Comparison of ENCODE assay signal across 12 mouse cellular contexts in the genomic region with DNA sequence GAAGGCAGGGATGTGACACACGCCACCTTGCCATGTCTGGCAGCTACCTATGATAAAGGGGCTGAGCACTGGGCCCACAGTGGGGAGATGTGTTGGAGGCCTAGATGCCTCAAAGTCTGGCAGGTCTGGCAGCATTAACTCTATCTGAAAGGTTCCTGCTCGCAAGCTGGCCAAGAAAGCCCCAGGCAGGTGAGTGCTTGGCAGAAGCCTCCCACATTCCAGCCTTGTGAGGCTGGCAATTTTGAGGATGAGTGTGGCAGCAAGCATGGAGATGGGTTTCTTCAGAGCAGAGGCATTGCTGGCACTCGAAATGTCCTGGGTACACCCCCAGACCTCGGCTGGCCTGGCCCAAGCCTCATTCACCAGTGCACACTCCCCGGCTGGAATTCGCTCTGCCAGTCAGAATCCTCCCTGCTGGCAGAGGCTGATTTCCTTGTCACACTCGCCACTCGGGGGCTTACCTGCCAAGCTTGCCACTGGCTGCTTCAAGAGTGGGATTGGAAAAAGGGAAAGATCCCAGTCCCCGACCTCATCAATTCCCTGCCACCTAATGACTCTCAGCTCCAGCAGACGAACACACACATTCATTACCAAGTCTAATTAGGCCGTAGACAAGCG. TPM values are rescaled to one million over a fixed set of nuclear protein-coding genes. Genes with fewer than 3 reads are reported as not detected.
A peak's percentile ranks its signal among the peaks of the same experiment; 100 is the strongest.
DNase-seq lines count a peak whose midpoint lies in the region; ATAC-seq lines count a peak whose summit lies in the region.
"Had no signal": no experiment of that assay in that cellular context is flagged by ENCODE, and none has a peak within 500 bp of the region (broad histone marks: within the 10 kb centered on the region; RNA-seq: fewer than 3 reads in every experiment).

No protein-coding gene starts in this region.

- H3K27ac ChIP-seq in heart, embryonic 13.5 days (replicated peaks): peak overlapping the region; percentile 13
- H3K27ac ChIP-seq in neural tube, embryonic 13.5 days (replicated peaks): peak overlapping the region; percentile 42
- H3K27ac ChIP-seq in hindbrain, embryonic 16.5 days (ENCODE audit: low read depth, low read length): peak overlapping the region; percentile 67
- H3K27ac ChIP-seq: kidney, embryonic 15.5 days; limb, embryonic 15.5 days had no signal

- intact Hi-C loops in heart, postnatal 25 days (cut with DNase I): loop anchor here (10.0 kb wide), 1 partner anchor 695 kb away; no protein-coding TSS in a partner anchor

- DNase-seq in heart, postnatal 25 days (ENCODE audit: low spot score): no peak
- DNase-seq in neural tube, embryonic 10.5 days (ENCODE audit: extremely low spot score, low spot score): no peak
- no peak for DNase-seq in spleen, postnatal 14 days (ENCODE audit: low spot score in 2 of 2)
- DNase-seq in kidney, adult 8-10 months: no peak
- no peak for DNase-seq in natural killer cell, adult 2 months (ENCODE audit: low spot score in 2 of 2)
- DNase-seq: B cell, adult 2 months had no signal

- no peak overlapping the region for H3K4me3 ChIP-seq in heart, embryonic 13.5 days
- H3K4me3 ChIP-seq in neural tube, embryonic 13.5 days: no peak overlapping the region
- no peak overlapping the region for H3K4me3 ChIP-seq in hindbrain, embryonic 16.5 days (ENCODE audit: low read length)
- H3K4me3 ChIP-seq: heart, embryonic 15.5 days; kidney, embryonic 15.5 days; limb, embryonic 15.5 days had no signal

- peaks cover 39% of the 10 kb centered on the region for H3K27me3 ChIP-seq in heart, embryonic 13.5 days (replicated peaks)
- peaks cover 43% of the 10 kb centered on the region for H3K27me3 ChIP-seq in neural tube, embryonic 13.5 days
- no peaks in the 10 kb centered on the region for H3K27me3 ChIP-seq in hindbrain, embryonic 16.5 days (replicated peaks; ENCODE audit: control insufficient read depth, insufficient read depth, low read length)

- no peak; the same call in 1 of the 2 replicates for ATAC-seq in heart, embryonic 13.5 days (ENCODE audit: extremely low read depth, insufficient number of reproducible peaks, low FRiP score, low TSS enrichment)
- ATAC-seq in neural tube, embryonic 13.5 days (ENCODE audit: low read depth): no peak
- peak; percentile 29; the same call in 1 of the 2 replicates for ATAC-seq in hindbrain, embryonic 16.5 days

- no peak overlapping the region for H3K4me2 ChIP-seq in heart, embryonic 13.5 days
- H3K4me2 ChIP-seq in neural tube, embryonic 13.5 days: no peak overlapping the region
- H3K4me2 ChIP-seq in hindbrain, embryonic 16.5 days (ENCODE audit: low read length): 0 out of 2 replicates have a peak overlapping the region, but pooled peaks have one; percentile 2
- H3K4me2 ChIP-seq: heart, embryonic 15.5 days; kidney, embryonic 15.5 days; limb, embryonic 15.5 days had no signal

- 69% methylated on average over 12 of the region's 12 CpGs for WGBS in heart, embryonic 13.5 days
- 53% methylated on average over 12 of the region's 12 CpGs for WGBS in neural tube, embryonic 13.5 days
- WGBS in hindbrain, embryonic 16.5 days: 34% methylated on average over 12 of the region's 12 CpGs

- H3K4me1 ChIP-seq in heart, embryonic 13.5 days: peaks cover 65% of the 10 kb centered on the region
- H3K4me1 ChIP-seq in neural tube, embryonic 13.5 days (replicated peaks): peaks cover 20% of the 10 kb centered on the region
- peaks cover 21% of the 10 kb centered on the region for H3K4me1 ChIP-seq in hindbrain, embryonic 16.5 days (ENCODE audit: control insufficient read depth, insufficient read depth, low read depth, low read length)

- 0 out of 2 replicates have a peak overlapping the region, but pooled peaks have one; percentile 21 for H3K9ac ChIP-seq in heart, embryonic 13.5 days
- H3K9ac ChIP-seq in neural tube, embryonic 13.5 days: 0 out of 2 replicates have a peak overlapping the region, but pooled peaks have one; percentile 9
- no peak overlapping the region for H3K9ac ChIP-seq in hindbrain, embryonic 16.5 days (ENCODE audit: low read depth, low read length)
- H3K9ac ChIP-seq: heart, embryonic 15.5 days; kidney, embryonic 15.5 days; limb, embryonic 15.5 days had no signal

- H3K9me3 ChIP-seq in heart, embryonic 13.5 days: no peaks in the 10 kb centered on the region
- H3K9me3 ChIP-seq in neural tube, embryonic 13.5 days: no peaks in the 10 kb centered on the region
- H3K9me3 ChIP-seq in hindbrain, embryonic 16.5 days (ENCODE audit: control insufficient read depth, low read length): no peaks in the 10 kb centered on the region
- H3K9me3 ChIP-seq: heart, embryonic 15.5 days; kidney, embryonic 15.5 days; limb, embryonic 15.5 days had no signal

- H3K36me3 ChIP-seq in heart, embryonic 13.5 days: no peaks in the 10 kb centered on the region
- H3K36me3 ChIP-seq in neural tube, embryonic 13.5 days: no peaks in the 10 kb centered on the region
- H3K36me3 ChIP-seq in hindbrain, embryonic 16.5 days (ENCODE audit: control insufficient read depth, insufficient read depth, low read length): no peaks in the 10 kb centered on the region
- H3K36me3 ChIP-seq: heart, embryonic 15.5 days; kidney, embryonic 15.5 days; limb, embryonic 15.5 days had no signal

RNA-seq across cellular contexts. Expression of gene Rassf5, which starts 5.4 kb away (rescaled TPM):
- polyA plus RNA-seq in heart, embryonic 13.5 days (2015; fragmentation: Nextera tagmentation; extraction: Ambion mirVana): 14.9 and 18.2 TPM in 2 replicates
- 1 to 10 TPM; 1.6 to 2.3 TPM for total RNA-seq in heart, postnatal 25 days (2021)
- polyA plus RNA-seq in neural tube, embryonic 13.5 days (2015; fragmentation: Nextera tagmentation; extraction: Ambion mirVana): 2.6 and 3.4 TPM in 2 replicates
- 5.5 and 6.7 TPM in 2 replicates for polyA plus RNA-seq in hindbrain, embryonic 16.5 days (2015; fragmentation: Nextera tagmentation; extraction: Ambion mirVana)

RNA-seq across cellular contexts. Expression of gene Ikbke, which starts 39.7 kb away (rescaled TPM):
- 2.4 and 2.8 TPM in 2 replicates for polyA plus RNA-seq in heart, embryonic 13.5 days (2015; fragmentation: Nextera tagmentation; extraction: Ambion mirVana)
- 1 to 10 TPM; 1.4 to 1.7 TPM for total RNA-seq in heart, postnatal 25 days (2021)
- 0.91 and 1.2 TPM in 2 replicates for polyA plus RNA-seq in neural tube, embryonic 13.5 days (2015; fragmentation: Nextera tagmentation; extraction: Ambion mirVana)
- polyA plus RNA-seq in hindbrain, embryonic 16.5 days (2015; fragmentation: Nextera tagmentation; extraction: Ambion mirVana): 0.76 and 1.3 TPM in 2 replicates

Comparison
In these comparisons a context has a peak if more than half of its experiments do, and no peak if none do; other contexts are left out.
1. H3K27ac ChIP-seq: peak in every context shown above with its lines; median percentile 67 in hindbrain, embryonic 16.5 days; 42 in neural tube, embryonic 13.5 days; 13 in heart, embryonic 13.5 days.